Mouse (Mus musculus) CH12.LX (cell line): ENCODE results near the gene Tmem128.
A peak's percentile ranks its signal among the peaks of the same experiment; 100 is the strongest.

ENCODE experiments used
- CHD1 ChIP-seq: IDR thresholded peaks from 2 replicates; pipeline ENCODE4 v1.6.1; 2012; ENCODE audit warnings: low read depth, low read length, improper control_type of control experiment, inconsistent platforms
- CTCF ChIP-seq, 2 experiments: IDR thresholded peaks in 1 of 2; conservative IDR thresholded peaks in 1 of 2; 2 replicates each; pipeline ENCODE4 v1.5.1; 2011 to 2012; ENCODE audit warnings: low read depth in 2 of 2, low read length in 2 of 2, improper control_type of control experiment in 1 of 2, inconsistent platforms in 1 of 2, mild to moderate bottlenecking in 1 of 2, moderate library complexity in 1 of 2
- E2F4 ChIP-seq: IDR thresholded peaks from 2 replicates; pipeline ENCODE4 v1.6.1; 2011; ENCODE audit warnings: low read depth, low read length, improper control_type of control experiment; ENCODE audit not compliant: insufficient replicate concordance
- EP300 ChIP-seq: IDR thresholded peaks from 2 replicates; pipeline ENCODE4 v1.6.1; 2011; ENCODE audit warnings: low read length, improper control_type of control experiment
- HCFC1 ChIP-seq: IDR thresholded peaks from 2 replicates; pipeline ENCODE4 v1.6.1; 2012; ENCODE audit warnings: low read depth, mild to moderate bottlenecking, inconsistent platforms, low read length, improper control_type of control experiment
- JUND ChIP-seq: conservative IDR thresholded peaks from 2 replicates; pipeline ENCODE4 v1.6.1; 2011; ENCODE audit warnings: low read depth, low read length, improper control_type of control experiment
- MAX ChIP-seq: IDR thresholded peaks from 2 replicates; pipeline ENCODE4 v1.6.1; 2011; ENCODE audit warnings: low read length, improper control_type of control experiment
- MYC ChIP-seq: IDR thresholded peaks from 2 replicates; pipeline ENCODE4 v1.6.1; 2011; ENCODE audit warnings: low read depth, mild to moderate bottlenecking, improper control_type of control experiment, low read length
- NRF1 ChIP-seq: IDR thresholded peaks from 2 replicates; pipeline ENCODE4 v1.6.1; 2014; ENCODE audit warnings: low read depth, mild to moderate bottlenecking, inconsistent platforms, low read length, improper control_type of control experiment, moderate library complexity
- POLR2A ChIP-seq: IDR thresholded peaks from 2 replicates; pipeline ENCODE4 v1.6.1; 2011; ENCODE audit warnings: low read depth, mild to moderate bottlenecking, improper control_type of control experiment, low read length
- SIN3A ChIP-seq: IDR thresholded peaks from 2 replicates; pipeline ENCODE4 v1.6.1; 2012; ENCODE audit warnings: low read length, improper control_type of control experiment, inconsistent platforms
- ZNF384 ChIP-seq: IDR thresholded peaks from 2 replicates; pipeline ENCODE4 v1.6.1; 2012; ENCODE audit warnings: low read depth, low read length, improper control_type of control experiment, inconsistent platforms

DNA sequence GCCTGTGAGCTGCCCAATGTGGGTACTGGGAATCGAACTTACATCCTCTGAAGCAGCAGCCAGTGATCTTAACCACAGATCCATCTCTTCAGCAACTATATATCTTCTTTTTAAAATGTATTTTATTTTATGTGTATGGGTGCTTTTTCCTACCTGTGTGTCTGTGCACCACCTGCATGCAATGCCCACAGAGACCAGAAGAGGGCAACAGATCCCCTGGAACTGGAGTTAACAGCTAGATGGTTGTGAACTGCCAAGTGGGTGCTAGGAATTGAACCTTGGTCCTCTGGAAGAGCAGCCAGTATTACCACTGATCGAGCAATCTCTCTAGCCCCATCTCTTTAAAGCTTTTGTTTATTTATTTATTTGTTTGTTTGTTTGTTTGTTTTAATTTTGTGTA lies 23.4 kb upstream of the Tmem128 start:
- TF ChIP-seq HCFC1: no peak
- TF ChIP-seq CTCF (conservative IDR thresholded peaks at IDR 0.05 in 1 of 2, IDR thresholded peaks at IDR 0.05 in 1 of 2; ENCODE audit: low read depth in 2 of 2, low read length in 2 of 2): peak; percentile 28 to 49; a peak in 3 of 4 replicates
- TF ChIP-seq E2F4: no peak
- TF ChIP-seq SIN3A: no peak
- TF ChIP-seq ZNF384: no peak
- TF ChIP-seq EP300: no peak
- no peak for TF ChIP-seq MAX
- no peak for TF ChIP-seq CHD1
- TF ChIP-seq MYC: no peak
- no peak for TF ChIP-seq POLR2A
- TF ChIP-seq JUND: no peak
- no peak for TF ChIP-seq NRF1
